Mouse (Mus musculus) olfactory bulb, adult 2 months (tissue): ENCODE measurements at regions not wholly inside any gene's neighbourhood (a gene's known extent, or its start where the extent isn't known, plus 50 kb on each side); places are given as distances from the start of the nearest gene placed in this dataset.

Experiments
- CTCF ChIP-seq: fragments of 200-500 bp; IDR thresholded peaks from 2 replicates; pipeline ENCODE4 v1.5.1; 2012; ENCODE audit warnings: low read depth, mild to moderate bottlenecking, low read length, moderate library complexity; ENCODE audit not compliant: insufficient read depth
- POLR2A ChIP-seq: fragments of 200-500 bp; IDR thresholded peaks from 2 replicates; pipeline ENCODE4 v1.6.1; 2012; ENCODE audit warnings: mild to moderate bottlenecking, low read depth, low read length, moderate library complexity; ENCODE audit not compliant: insufficient read depth

DNA sequence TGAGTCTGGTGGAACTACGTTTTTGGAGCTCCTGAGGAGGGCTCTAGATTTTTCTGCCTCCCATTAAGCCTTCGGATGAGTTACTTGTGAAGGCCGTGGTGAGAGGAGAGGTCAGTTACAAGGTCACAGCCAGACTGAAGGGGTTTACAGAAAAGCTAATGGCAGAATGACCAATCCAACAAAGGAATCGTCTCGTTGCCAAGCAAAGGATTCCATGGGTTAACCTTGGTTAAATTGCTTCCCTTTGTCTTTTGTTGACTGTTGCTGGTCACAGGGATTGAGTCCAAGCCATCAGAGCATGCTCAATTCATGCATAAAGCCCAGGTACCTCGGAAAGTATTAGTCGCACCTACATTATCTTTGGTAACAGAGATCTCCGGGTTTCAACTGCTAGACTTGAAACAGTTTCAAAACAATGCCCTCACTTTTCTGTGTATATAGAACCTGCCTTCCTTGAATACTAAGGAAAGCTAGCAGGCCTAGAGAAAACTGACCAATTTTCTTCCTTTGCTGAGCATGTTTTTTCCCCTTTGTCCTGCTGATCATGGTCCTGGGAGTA lies 100.3 kb downstream of the Etaa1 start:
- TF ChIP-seq POLR2A: no peak
- no peak for TF ChIP-seq CTCF
